Mouse (Mus musculus) hindbrain, embryonic 15.5 days (tissue): ENCODE data around the gene Flvcr2. TPM values are rescaled to one million over a fixed set of nuclear protein-coding genes. Genes with fewer than 3 reads are reported as not detected.
A peak's percentile ranks its signal among the peaks of the same experiment; 100 is the strongest.

Source experiments
- ATAC-seq: fragments of 200-750 bp; cut with Nextera tagmentation; 2 replicates; pipeline ENCODE4 v1.8.0; 2017; ENCODE audit warnings: low read depth, moderate number of reproducible peaks, moderate TSS enrichment; ENCODE audit not compliant: low FRiP score
- H3K27ac ChIP-seq: fragments of 300-500 bp; sonication (generic); replicated peaks from 2 replicates; pipeline ENCODE4 v1.5.1; 2015; ENCODE audit warnings: mild to moderate bottlenecking, inconsistent platforms
- H3K27me3 ChIP-seq: fragments of 300-500 bp; sonication (generic); 2 replicates; pipeline ENCODE4 v1.6.1; 2015; ENCODE audit warnings: control low read depth, inconsistent platforms
- H3K36me3 ChIP-seq: fragments of 300-500 bp; sonication (generic); 2 replicates; pipeline ENCODE4 v1.6.1; 2015; ENCODE audit warnings: control low read depth, inconsistent platforms
- H3K4me1 ChIP-seq: fragments of 300-500 bp; sonication (generic); replicated peaks from 2 replicates; pipeline ENCODE4 v1.6.1; 2015; ENCODE audit warnings: control low read depth, inconsistent platforms
- H3K4me2 ChIP-seq: fragments of 300-500 bp; sonication (generic); 2 replicates; pipeline ENCODE4 v1.6.1; 2015; ENCODE audit warnings: moderate library complexity, mild to moderate bottlenecking, inconsistent platforms
- H3K4me3 ChIP-seq: fragments of 300-500 bp; sonication (generic); 2 replicates; pipeline ENCODE4 v1.5.1; 2015; ENCODE audit warnings: mild to moderate bottlenecking, inconsistent platforms
- H3K9ac ChIP-seq: fragments of 300-500 bp; sonication (generic); 2 replicates; pipeline ENCODE4 v1.6.1; 2015; ENCODE audit warnings: inconsistent platforms
- H3K9me3 ChIP-seq: fragments of 300-500 bp; sonication (generic); 2 replicates; pipeline ENCODE4 v1.6.1; 2016; ENCODE audit warnings: control low read depth, inconsistent platforms
- WGBS: fragments of 180-500 bp; shearing (Covaris S2); methylation state at CpG from one replicate; pipeline ENCODE4 v1.1.7; 2015; 5-methylcytosine and 5-hydroxymethylcytosine counted together
- polyA plus RNA-seq: library from polyadenylated mRNA; unstranded; fragments of >200 nt; fragmentation: Nextera tagmentation; extraction: Ambion mirVana; gene quantifications from 2 replicates; pipeline ENCODE4 v1.2.1, GENCODE M21; 2015

Gene Flvcr2
- polyA plus RNA-seq, 1 experiment from 2014 or later: 5.4 TPM

- no peak for ATAC-seq
- 94% methylated on average over 4 of the region's 4 CpGs for WGBS
These were observed 65.3 kb downstream of the Flvcr2 start for GRCm38 (mm10) chr12:85811676-85812075.

GRCm38 (mm10) chr12:85813599-85813998, 67.3 kb downstream of the Flvcr2 start:
- no peaks in the 10 kb centered on the region for H3K27me3 ChIP-seq
- no peak overlapping the region for H3K9ac ChIP-seq
- ATAC-seq: no peak
- H3K36me3 ChIP-seq: peaks cover 39% of the 10 kb centered on the region
- H3K9me3 ChIP-seq: no peaks in the 10 kb centered on the region
- no peak overlapping the region for H3K27ac ChIP-seq
- no peak overlapping the region for H3K4me3 ChIP-seq
- WGBS: 74% methylated on average over 2 of the region's 2 CpGs
- no peaks in the 10 kb centered on the region for H3K4me1 ChIP-seq
- no peak overlapping the region for H3K4me2 ChIP-seq

More at GRCm38 (mm10) chr12:85811676-85812075, 65.3 kb downstream of the Flvcr2 start:
- Histone ChIP-seq H3K27ac (no peak overlapping the region), H3K27me3 (no peaks in the 10 kb centered on the region), H3K4me2 (no peak overlapping the region), H3K4me1 (no peaks in the 10 kb centered on the region), H3K36me3 (peaks cover 30% of the 10 kb centered on the region), H3K9ac (no peak overlapping the region), H3K4me3 (no peak overlapping the region), H3K9me3 (no peaks in the 10 kb centered on the region)

GRCm38 (mm10) chr12:85822051-85822450, 75.7 kb downstream of the Flvcr2 start:
- Histone ChIP-seq H3K4me2 (no peak overlapping the region), H3K27ac (no peak overlapping the region), H3K9ac (no peak overlapping the region), H3K36me3 (peaks cover 26% of the 10 kb centered on the region), H3K9me3 (no peaks in the 10 kb centered on the region), H3K27me3 (no peaks in the 10 kb centered on the region), H3K4me1 (peaks cover 28% of the 10 kb centered on the region), H3K4me3 (no peak overlapping the region)
- 76% methylated on average over 9 of the region's 9 CpGs for WGBS
- ATAC-seq: no peak

GRCm38 (mm10) chr12:85824438-85825264, 78.3 kb downstream of the Flvcr2 start, which contains the start of the genes Erg28 and Ttll5:
Erg28 (minus strand) TSS chr12:85824550.
Ttll5 (plus strand) TSS chr12:85824659.
- no peaks in the 10 kb centered on the region for H3K27me3 ChIP-seq

GRCm38 (mm10) chr12:85825361-85825760, 79.0 kb downstream of the Flvcr2 start:
- peaks cover 28% of the 10 kb centered on the region for H3K4me1 ChIP-seq
- H3K27ac ChIP-seq: peak overlapping the region; percentile 95
- 8% methylated on average over 8 of the region's 8 CpGs for WGBS
- peak overlapping the region; percentile 69 for H3K4me2 ChIP-seq
- no peaks in the 10 kb centered on the region for H3K9me3 ChIP-seq
- no peaks in the 10 kb centered on the region for H3K27me3 ChIP-seq
- peaks cover 12% of the 10 kb centered on the region for H3K36me3 ChIP-seq
- H3K4me3 ChIP-seq: peak overlapping the region; percentile 86
- no peak for ATAC-seq
- peak overlapping the region; percentile 85 for H3K9ac ChIP-seq

More at GRCm38 (mm10) chr12:85824438-85825264, 78.3 kb downstream of the Flvcr2 start, which contains the start of the genes Erg28 and Ttll5:
- Histone ChIP-seq H3K36me3 (peaks cover 18% of the 10 kb centered on the region), H3K4me1 (peaks cover 28% of the 10 kb centered on the region), H3K27ac (peak within 1 kb of the TSS; percentile 95), H3K9ac (peak within 1 kb of the TSS; percentile 85), H3K4me3 (peak within 1 kb of the TSS; percentile 86), H3K9me3 (no peaks in the 10 kb centered on the region), H3K4me2 (peak within 1 kb of the TSS; percentile 73)
- WGBS: under 1% methylated on average over 67 of the region's 67 CpGs
- ATAC-seq: peak; percentile 98

- Histone ChIP-seq H3K4me3 (0 out of 2 replicates have a peak overlapping the region, but pooled peaks have one; percentile 86), H3K27me3 (no peaks in the 10 kb centered on the region), H3K4me2 (peak overlapping the region; percentile 69), H3K9me3 (no peaks in the 10 kb centered on the region), H3K9ac (no peak overlapping the region), H3K27ac (no peak overlapping the region), H3K4me1 (peaks cover 28% of the 10 kb centered on the region), H3K36me3 (peaks cover 10% of the 10 kb centered on the region)
- 79% methylated on average over 2 of the region's 2 CpGs for WGBS
- ATAC-seq: no peak
These were observed 79.5 kb downstream of the Flvcr2 start for GRCm38 (mm10) chr12:85825822-85826221.

GRCm38 (mm10) chr12:85828856-85829255, 82.5 kb downstream of the Flvcr2 start:
- H3K36me3 ChIP-seq: peaks cover 17% of the 10 kb centered on the region; the same call in 1 of the 2 replicates

GRCm38 (mm10) chr12:85829866-85830265, 83.5 kb downstream of the Flvcr2 start:
- Histone ChIP-seq H3K27ac (no peak overlapping the region), H3K9ac (no peak overlapping the region), H3K4me2 (no peak overlapping the region), H3K4me3 (no peak overlapping the region), H3K27me3 (no peaks in the 10 kb centered on the region), H3K36me3 (peaks cover 17% of the 10 kb centered on the region; the same call in 1 of the 2 replicates), H3K9me3 (no peaks in the 10 kb centered on the region), H3K4me1 (peaks cover 6% of the 10 kb centered on the region; the same call in 1 of the 2 replicates)
- no peak for ATAC-seq
- WGBS: 90% methylated on average over 3 of the region's 3 CpGs

More at GRCm38 (mm10) chr12:85828856-85829255, 82.5 kb downstream of the Flvcr2 start:
- WGBS: 99% methylated on average over 3 of the region's 3 CpGs
- Histone ChIP-seq H3K4me2 (no peak overlapping the region), H3K9me3 (no peaks in the 10 kb centered on the region), H3K4me1 (peaks cover 7% of the 10 kb centered on the region), H3K27me3 (no peaks in the 10 kb centered on the region), H3K4me3 (no peak overlapping the region), H3K9ac (no peak overlapping the region), H3K27ac (no peak overlapping the region)
- no peak for ATAC-seq

- Histone ChIP-seq H3K4me1 (peaks cover 4% of the 10 kb centered on the region; the same call in 1 of the 2 replicates), H3K4me2 (no peak overlapping the region), H3K9me3 (no peaks in the 10 kb centered on the region), H3K4me3 (no peak overlapping the region), H3K36me3 (peaks cover 17% of the 10 kb centered on the region; the same call in 1 of the 2 replicates), H3K27me3 (no peaks in the 10 kb centered on the region), H3K9ac (no peak overlapping the region), H3K27ac (no peak overlapping the region)
- ATAC-seq: no peak
- 65% methylated on average over 3 of the region's 3 CpGs for whole genome bisulfite sequencing
These were observed 84.4 kb downstream of the Flvcr2 start for GRCm38 (mm10) chr12:85830691-85831090.

GRCm38 (mm10) chr12:85834543-85834942, 88.2 kb downstream of the Flvcr2 start:
- no peaks in the 10 kb centered on the region for H3K9me3 ChIP-seq
- H3K4me2 ChIP-seq: no peak overlapping the region
- no peak overlapping the region for H3K27ac ChIP-seq
- H3K4me3 ChIP-seq: no peak overlapping the region
- H3K27me3 ChIP-seq: no peaks in the 10 kb centered on the region
- no peak overlapping the region for H3K9ac ChIP-seq
- peaks cover 12% of the 10 kb centered on the region; the same call in 1 of the 2 replicates for H3K36me3 ChIP-seq
- no peaks in the 10 kb centered on the region for H3K4me1 ChIP-seq
- WGBS: 94% methylated on average over 2 of the region's 2 CpGs
- no peak for ATAC-seq

- no peak for ATAC-seq
- Histone ChIP-seq H3K9ac (no peak overlapping the region), H3K36me3 (peaks cover 3% of the 10 kb centered on the region; the same call in 1 of the 2 replicates), H3K9me3 (no peaks in the 10 kb centered on the region), H3K4me2 (no peak overlapping the region), H3K27ac (no peak overlapping the region), H3K27me3 (no peaks in the 10 kb centered on the region), H3K4me1 (no peaks in the 10 kb centered on the region), H3K4me3 (no peak overlapping the region)
- WGBS: 91% methylated on average over 2 of the region's 2 CpGs
These were observed 91.4 kb downstream of the Flvcr2 start for GRCm38 (mm10) chr12:85837765-85838164.

- H3K4me1 ChIP-seq: no peaks in the 10 kb centered on the region
- no peak for ATAC-seq
- WGBS: 96% methylated on average over 12 of the region's 12 CpGs
These were observed 93.1 kb downstream of the Flvcr2 start for GRCm38 (mm10) chr12:85839371-85840000.

More at GRCm38 (mm10) chr12:85839371-85840000, 93.1 kb downstream of the Flvcr2 start:
- H3K9me3 ChIP-seq: no peaks in the 10 kb centered on the region
- no peak overlapping the region for H3K9ac ChIP-seq
- peaks cover 4% of the 10 kb centered on the region; the same call in 1 of the 2 replicates for H3K36me3 ChIP-seq
- no peak overlapping the region for H3K27ac ChIP-seq
- no peaks in the 10 kb centered on the region for H3K27me3 ChIP-seq
- no peak overlapping the region for H3K4me3 ChIP-seq
- H3K4me2 ChIP-seq: no peak overlapping the region
